Mouse (Mus musculus) midbrain, embryonic 11.5 days (tissue): ENCODE measurements around the gene Scnn1b. TPM values are rescaled to one million over a fixed set of nuclear protein-coding genes. Genes with fewer than 3 reads are reported as not detected.

Source experiments
- ATAC-seq: fragments of 200-750 bp; cut with Nextera tagmentation; 2 replicates; pipeline ENCODE4 v1.8.0; 2017; ENCODE audit warnings: moderate TSS enrichment, moderate library complexity; ENCODE audit not compliant: low FRiP score
- DNase-seq: peaks from one replicate; pipeline ENCODE4 v3.0.0; 2015; ENCODE audit warnings: low spot score; ENCODE audit errors: missing footprints
- H3K27ac ChIP-seq: fragments of 300-500 bp; sonication (generic); 2 replicates; pipeline ENCODE4 v1.5.1; 2014; ENCODE audit warnings: low read depth, low read length
- H3K27me3 ChIP-seq: fragments of 300-500 bp; sonication (generic); 2 replicates; pipeline ENCODE4 v1.6.1; 2014; ENCODE audit warnings: mild to moderate bottlenecking, low read length, moderate library complexity, mixed read lengths; ENCODE audit not compliant: control insufficient read depth, insufficient read depth
- H3K36me3 ChIP-seq: fragments of 300-500 bp; sonication (generic); 2 replicates; pipeline ENCODE4 v1.6.1; 2014; ENCODE audit warnings: mild to moderate bottlenecking, low read length, moderate library complexity, mixed read lengths; ENCODE audit not compliant: control insufficient read depth, insufficient read depth
- H3K4me1 ChIP-seq: fragments of 300-500 bp; sonication (generic); 2 replicates; pipeline ENCODE4 v1.6.1; 2014; ENCODE audit warnings: low read length; ENCODE audit not compliant: control insufficient read depth, insufficient read depth
- H3K4me2 ChIP-seq: fragments of 300-500 bp; sonication (generic); 2 replicates; pipeline ENCODE4 v1.6.1; 2014; ENCODE audit warnings: mild to moderate bottlenecking, moderate library complexity
- H3K4me3 ChIP-seq: fragments of 300-500 bp; sonication (generic); 2 replicates; pipeline ENCODE4 v1.5.1; 2014; ENCODE audit warnings: low read depth, low read length
- H3K9ac ChIP-seq: fragments of 300-500 bp; sonication (generic); 2 replicates; pipeline ENCODE4 v1.6.1; 2014; ENCODE audit warnings: low read length
- H3K9me3 ChIP-seq: fragments of 300-500 bp; sonication (generic); 2 replicates; pipeline ENCODE4 v1.6.1; 2016; ENCODE audit warnings: low read length; ENCODE audit not compliant: control insufficient read depth
- WGBS: fragments of 180-500 bp; shearing (Covaris S2); extraction: QIAGEN DNeasy Blood & Tissue Kit; methylation state at CpG from one replicate; pipeline ENCODE4 v1.1.7; 2014; 5-methylcytosine and 5-hydroxymethylcytosine counted together
- polyA plus RNA-seq: library from polyadenylated mRNA; unstranded; fragments of >200 nt; fragmentation: Nextera tagmentation; extraction: Ambion mirVana; gene quantifications from 2 replicates; pipeline ENCODE4 v1.2.1, GENCODE M21; 2014

Gene Scnn1b
- polyA plus RNA-seq, 1 experiment from 2014 or later = not detected

GRCm38 (mm10) chr7:121857177-121857884 lies 7.5 kb upstream of the Scnn1b start:
- Histone ChIP-seq H3K27me3 (no peaks in the 10 kb centered on the region), H3K9ac (no peak overlapping the region), H3K4me1 (no peaks in the 10 kb centered on the region), H3K4me2 (no peak overlapping the region), H3K9me3 (no peaks in the 10 kb centered on the region), H3K27ac (no peak overlapping the region), H3K4me3 (no peak overlapping the region), H3K36me3 (no peaks in the 10 kb centered on the region)
- DNase-seq = no peak
- no peak for ATAC-seq
- WGBS = 94% methylated on average over 11 of the region's 11 CpGs

- H3K4me3 ChIP-seq = no peak overlapping the region
- ATAC-seq (no peak), DNase-seq (no peak)
- whole genome bisulfite sequencing = 90% methylated on average over 8 of the region's 8 CpGs
- H3K27ac ChIP-seq = no peak overlapping the region
- H3K9me3 ChIP-seq = no peaks in the 10 kb centered on the region
- H3K27me3 ChIP-seq = no peaks in the 10 kb centered on the region; the same call in 1 of the 2 replicates
- no peak overlapping the region for H3K9ac ChIP-seq
- no peak overlapping the region for H3K4me2 ChIP-seq
- no peaks in the 10 kb centered on the region for H3K4me1 ChIP-seq
- H3K36me3 ChIP-seq = no peaks in the 10 kb centered on the region
Observed at GRCm38 (mm10) chr7:121858939-121859338, 5.9 kb upstream of the Scnn1b start.

- Histone ChIP-seq H3K27ac (no peak overlapping the region), H3K4me2 (no peak overlapping the region), H3K9me3 (no peaks in the 10 kb centered on the region), H3K27me3 (no peaks in the 10 kb centered on the region), H3K9ac (no peak overlapping the region), H3K4me3 (no peak overlapping the region), H3K36me3 (no peaks in the 10 kb centered on the region), H3K4me1 (no peaks in the 10 kb centered on the region)
- WGBS = 79% methylated on average over 3 of the region's 3 CpGs
- ATAC-seq (no peak), DNase-seq (no peak)
Observed at GRCm38 (mm10) chr7:121871631-121872030, 6.8 kb downstream of the Scnn1b start.

GRCm38 (mm10) chr7:121873998-121874397 lies 9.2 kb downstream of the Scnn1b start:
- 60% methylated on average over 3 of the region's 3 CpGs for WGBS
- no peaks in the 10 kb centered on the region for H3K27me3 ChIP-seq
- DNase-seq (no peak), ATAC-seq (no peak)
- no peaks in the 10 kb centered on the region for H3K36me3 ChIP-seq
- no peaks in the 10 kb centered on the region for H3K4me1 ChIP-seq
- H3K27ac ChIP-seq = no peak overlapping the region
- no peak overlapping the region for H3K9ac ChIP-seq
- no peak overlapping the region for H3K4me3 ChIP-seq
- no peak overlapping the region for H3K4me2 ChIP-seq
- no peaks in the 10 kb centered on the region for H3K9me3 ChIP-seq

- Histone ChIP-seq H3K9me3 (no peaks in the 10 kb centered on the region), H3K4me2 (no peak overlapping the region), H3K4me1 (no peaks in the 10 kb centered on the region), H3K27me3 (no peaks in the 10 kb centered on the region), H3K4me3 (no peak overlapping the region), H3K9ac (no peak overlapping the region), H3K36me3 (no peaks in the 10 kb centered on the region), H3K27ac (no peak overlapping the region)
- ATAC-seq (no peak), DNase-seq (no peak)
- WGBS = 90% methylated on average over 7 of the region's 7 CpGs
Observed at GRCm38 (mm10) chr7:121874784-121875183, 9.9 kb downstream of the Scnn1b start.

- DNase-seq (no peak), ATAC-seq (no peak)
- Histone ChIP-seq H3K27ac (no peak overlapping the region), H3K4me2 (no peak overlapping the region), H3K36me3 (no peaks in the 10 kb centered on the region), H3K9me3 (no peaks in the 10 kb centered on the region), H3K27me3 (no peaks in the 10 kb centered on the region), H3K4me1 (no peaks in the 10 kb centered on the region), H3K9ac (no peak overlapping the region), H3K4me3 (no peak overlapping the region)
- 90% methylated on average over 4 of the region's 4 CpGs for WGBS
Observed at GRCm38 (mm10) chr7:121880246-121880645, 15.4 kb downstream of the Scnn1b start.

GRCm38 (mm10) chr7:121890636-121891360 lies 26.0 kb downstream of the Scnn1b start:
- DNase-seq (no peak), ATAC-seq (no peak)
- Histone ChIP-seq H3K27me3 (no peaks in the 10 kb centered on the region), H3K4me1 (no peaks in the 10 kb centered on the region), H3K9ac (no peak overlapping the region), H3K27ac (no peak overlapping the region), H3K4me3 (no peak overlapping the region), H3K36me3 (no peaks in the 10 kb centered on the region), H3K9me3 (no peaks in the 10 kb centered on the region), H3K4me2 (no peak overlapping the region)
- 94% methylated on average over 13 of the region's 13 CpGs for WGBS

- no peaks in the 10 kb centered on the region for H3K9me3 ChIP-seq
- no peak for ATAC-seq
- 54% methylated on average over 6 of the region's 6 CpGs for WGBS
- no peak overlapping the region for H3K9ac ChIP-seq
- peaks cover 3% of the 10 kb centered on the region for H3K4me1 ChIP-seq
- DNase-seq = no peak
- no peaks in the 10 kb centered on the region for H3K36me3 ChIP-seq
- H3K27ac ChIP-seq = no peak overlapping the region
- no peak overlapping the region for H3K4me2 ChIP-seq
- H3K4me3 ChIP-seq = no peak overlapping the region
- H3K27me3 ChIP-seq = no peaks in the 10 kb centered on the region
Observed at GRCm38 (mm10) chr7:121896689-121897088, 31.9 kb downstream of the Scnn1b start.

- H3K4me1 ChIP-seq = peaks cover 3% of the 10 kb centered on the region
- H3K4me3 ChIP-seq = peak overlapping the region; percentile 10; the same call in 1 of the 2 replicates
- DNase-seq (peak; percentile 92), ATAC-seq (peak; percentile 55)
- peak overlapping the region; percentile 4 for H3K9ac ChIP-seq
- no peaks in the 10 kb centered on the region for H3K27me3 ChIP-seq
- no peak overlapping the region for H3K27ac ChIP-seq
- no peaks in the 10 kb centered on the region for H3K9me3 ChIP-seq
- 9% methylated on average over 14 of the region's 14 CpGs for WGBS
- H3K4me2 ChIP-seq = peak overlapping the region; percentile 17
- H3K36me3 ChIP-seq = no peaks in the 10 kb centered on the region
Observed at GRCm38 (mm10) chr7:121899311-121899710, 34.5 kb downstream of the Scnn1b start.
